Mouse (Mus musculus) heart, embryonic 13.5 days (tissue): ENCODE results near the gene Hectd4. TPM values are rescaled to one million over a fixed set of nuclear protein-coding genes. Genes with fewer than 3 reads are reported as not detected.
A peak's percentile ranks its signal among the peaks of the same experiment; 100 is the strongest.

Source experiments
- ATAC-seq: fragments of 200-750 bp; cut with Nextera tagmentation; 2 replicates; pipeline ENCODE4 v1.8.0; 2017; ENCODE audit warnings: moderate TSS enrichment; ENCODE audit not compliant: insufficient number of reproducible peaks, low FRiP score, low TSS enrichment; ENCODE audit errors: extremely low read depth
- H3K27ac ChIP-seq: fragments of 300-500 bp; sonication (generic); replicated peaks from 2 replicates; pipeline ENCODE4 v1.5.1; 2015; ENCODE audit warnings: moderate library complexity, mild to moderate bottlenecking, inconsistent platforms
- H3K27me3 ChIP-seq: fragments of 300-500 bp; sonication (generic); replicated peaks from 2 replicates; pipeline ENCODE4 v1.6.1; 2015; ENCODE audit warnings: mild to moderate bottlenecking, inconsistent platforms
- H3K36me3 ChIP-seq: fragments of 300-500 bp; sonication (generic); 2 replicates; pipeline ENCODE4 v1.6.1; 2015; ENCODE audit warnings: mild to moderate bottlenecking, inconsistent platforms
- H3K4me1 ChIP-seq: fragments of 300-500 bp; sonication (generic); 2 replicates; pipeline ENCODE4 v1.6.1; 2015; ENCODE audit warnings: inconsistent platforms
- H3K4me2 ChIP-seq: fragments of 300-500 bp; sonication (generic); 2 replicates; pipeline ENCODE4 v1.6.1; 2015; ENCODE audit warnings: inconsistent platforms, mild to moderate bottlenecking, moderate library complexity
- H3K4me3 ChIP-seq: fragments of 300-500 bp; sonication (generic); 2 replicates; pipeline ENCODE4 v1.5.1; 2015; ENCODE audit warnings: moderate library complexity, mild to moderate bottlenecking, inconsistent platforms
- H3K9ac ChIP-seq: fragments of 300-500 bp; sonication (generic); 2 replicates; pipeline ENCODE4 v1.6.1; 2015; ENCODE audit warnings: inconsistent platforms, mild to moderate bottlenecking, moderate library complexity
- H3K9me3 ChIP-seq: fragments of 300-500 bp; sonication (generic); 2 replicates; pipeline ENCODE4 v1.6.1; 2016; ENCODE audit warnings: inconsistent platforms
- WGBS: fragments of 180-500 bp; shearing (Covaris S2); methylation state at CpG from one replicate; pipeline ENCODE4 v1.1.7; 2015; ENCODE audit warnings: mixed read lengths; 5-methylcytosine and 5-hydroxymethylcytosine counted together
- polyA plus RNA-seq: library from polyadenylated mRNA; unstranded; fragments of >200 nt; fragmentation: Nextera tagmentation; extraction: Ambion mirVana; gene quantifications from 2 replicates; pipeline ENCODE4 v1.2.1, GENCODE M21; 2015

Hectd4 gene
- polyA plus RNA-seq, 1 experiment from 2014 or later, result 2.8 TPM

- Histone ChIP-seq H3K36me3 (0 out of 2 replicates have a peak, but pooled peaks cover 5% of the 10 kb centered on the region), H3K9ac (no peak overlapping the region), H3K27me3 (no peaks in the 10 kb centered on the region), H3K4me2 (no peak overlapping the region), H3K4me1 (peaks cover 42% of the 10 kb centered on the region), H3K9me3 (0 out of 2 replicates have a peak, but pooled peaks cover 3% of the 10 kb centered on the region), H3K27ac (no peak overlapping the region), H3K4me3 (no peak overlapping the region)
- ATAC-seq, result no peak
- 84% methylated on average over 2 of the region's 2 CpGs for WGBS
These were observed 18.2 kb downstream of the Hectd4 start for GRCm38 (mm10) chr5:121238208-121238607.

DNA sequence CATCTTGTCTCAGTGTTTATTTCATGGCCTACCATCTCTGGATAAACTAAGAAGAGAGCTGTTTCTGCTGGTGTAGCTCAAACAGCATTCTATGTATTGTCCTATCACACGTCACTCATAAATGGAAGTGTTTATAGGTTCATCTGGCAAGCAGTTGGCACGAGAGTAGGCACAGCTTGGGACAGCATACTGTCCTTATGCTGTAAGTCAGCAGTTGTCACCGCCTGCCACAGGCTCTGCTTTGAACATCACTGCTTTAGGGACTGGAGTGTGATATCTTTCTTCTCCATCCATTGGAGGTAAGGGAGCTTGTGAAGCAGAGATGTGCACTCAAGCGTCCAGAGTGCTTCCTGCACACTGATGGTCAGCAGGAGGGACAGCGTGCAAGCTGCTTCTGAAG lies 19.8 kb downstream of the Hectd4 start:
- 71% methylated on average over 5 of the region's 5 CpGs for WGBS
- Histone ChIP-seq H3K36me3 (0 out of 2 replicates have a peak, but pooled peaks cover 3% of the 10 kb centered on the region), H3K27ac (0 out of 2 replicates have a peak overlapping the region, but pooled peaks have one; percentile 2), H3K9me3 (0 out of 2 replicates have a peak, but pooled peaks cover under 1% of the 10 kb centered on the region), H3K9ac (no peak overlapping the region), H3K4me2 (peak overlapping the region; percentile 27; the same call in 1 of the 2 replicates), H3K4me1 (peaks cover 43% of the 10 kb centered on the region), H3K27me3 (no peaks in the 10 kb centered on the region), H3K4me3 (no peak overlapping the region)
- ATAC-seq, result no peak

- Histone ChIP-seq H3K36me3 (no peaks in the 10 kb centered on the region), H3K4me3 (no peak overlapping the region), H3K4me1 (peaks cover 52% of the 10 kb centered on the region), H3K9me3 (no peaks in the 10 kb centered on the region), H3K4me2 (peak overlapping the region; percentile 0; the same call in 1 of the 2 replicates), H3K27me3 (no peaks in the 10 kb centered on the region), H3K27ac (no peak overlapping the region; the same call in 1 of the 2 replicates), H3K9ac (no peak overlapping the region)
- no peak for ATAC-seq
These were observed 21.2 kb downstream of the Hectd4 start for GRCm38 (mm10) chr5:121241182-121241581.

- Histone ChIP-seq H3K9ac (no peak overlapping the region), H3K4me3 (no peak overlapping the region), H3K27me3 (no peaks in the 10 kb centered on the region), H3K4me2 (peak overlapping the region; percentile 1; the same call in 1 of the 2 replicates), H3K9me3 (no peaks in the 10 kb centered on the region), H3K36me3 (no peaks in the 10 kb centered on the region), H3K4me1 (peaks cover 42% of the 10 kb centered on the region), H3K27ac (no peak overlapping the region)
- 22% methylated on average over 1 of the region's 1 CpGs for WGBS
- no peak for ATAC-seq
These were observed 22.2 kb downstream of the Hectd4 start for GRCm38 (mm10) chr5:121242261-121242660.

DNA sequence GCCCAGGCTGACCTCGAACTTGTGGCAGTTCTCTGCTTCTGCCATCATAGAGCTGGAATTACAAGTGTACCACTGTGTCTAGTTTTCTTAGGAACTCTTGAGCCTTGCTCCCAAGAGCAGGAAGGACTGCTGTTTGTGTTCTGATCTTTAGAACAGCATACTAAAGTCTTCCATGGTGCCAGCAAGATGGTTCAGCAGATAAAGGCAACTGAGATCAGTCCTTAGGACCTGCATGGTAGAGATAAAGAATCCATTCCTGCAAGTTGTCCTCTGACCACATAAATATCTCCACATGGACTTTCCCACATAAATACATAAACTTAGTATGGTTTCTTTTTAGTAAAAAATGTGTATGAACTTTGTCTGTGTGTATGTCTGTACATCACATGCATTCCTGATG lies 22.7 kb downstream of the Hectd4 start:
- Histone ChIP-seq H3K9me3 (no peaks in the 10 kb centered on the region), H3K9ac (no peak overlapping the region), H3K27me3 (no peaks in the 10 kb centered on the region), H3K36me3 (no peaks in the 10 kb centered on the region), H3K27ac (no peak overlapping the region), H3K4me3 (no peak overlapping the region), H3K4me2 (peak overlapping the region; percentile 1; the same call in 1 of the 2 replicates), H3K4me1 (peaks cover 42% of the 10 kb centered on the region)
- ATAC-seq, result no peak
- 74% methylated on average over 1 of the region's 1 CpGs for WGBS

- Histone ChIP-seq H3K27me3 (no peaks in the 10 kb centered on the region), H3K4me2 (no peak overlapping the region), H3K4me3 (no peak overlapping the region), H3K4me1 (peaks cover 48% of the 10 kb centered on the region), H3K36me3 (no peaks in the 10 kb centered on the region), H3K9ac (no peak overlapping the region), H3K27ac (0 out of 2 replicates have a peak overlapping the region, but pooled peaks have one; percentile 13), H3K9me3 (no peaks in the 10 kb centered on the region)
- ATAC-seq, result no peak
- WGBS, result 83% methylated on average over 1 of the region's 1 CpGs
These were observed 23.8 kb downstream of the Hectd4 start for GRCm38 (mm10) chr5:121243676-121244364.

GRCm38 (mm10) chr5:121244365-121244731 lies 24.3 kb downstream of the Hectd4 start:
- no peak overlapping the region for H3K9ac ChIP-seq
- WGBS, result 71% methylated on average over 5 of the region's 5 CpGs
- ATAC-seq, result no peak
- no peak overlapping the region for H3K27ac ChIP-seq
- 0 out of 2 replicates have a peak overlapping the region, but pooled peaks have one; percentile 5 for H3K4me2 ChIP-seq
- no peak overlapping the region for H3K4me3 ChIP-seq
- peaks cover 52% of the 10 kb centered on the region for H3K4me1 ChIP-seq
- H3K36me3 ChIP-seq, result no peaks in the 10 kb centered on the region
- H3K9me3 ChIP-seq, result no peaks in the 10 kb centered on the region
- H3K27me3 ChIP-seq, result no peaks in the 10 kb centered on the region

DNA sequence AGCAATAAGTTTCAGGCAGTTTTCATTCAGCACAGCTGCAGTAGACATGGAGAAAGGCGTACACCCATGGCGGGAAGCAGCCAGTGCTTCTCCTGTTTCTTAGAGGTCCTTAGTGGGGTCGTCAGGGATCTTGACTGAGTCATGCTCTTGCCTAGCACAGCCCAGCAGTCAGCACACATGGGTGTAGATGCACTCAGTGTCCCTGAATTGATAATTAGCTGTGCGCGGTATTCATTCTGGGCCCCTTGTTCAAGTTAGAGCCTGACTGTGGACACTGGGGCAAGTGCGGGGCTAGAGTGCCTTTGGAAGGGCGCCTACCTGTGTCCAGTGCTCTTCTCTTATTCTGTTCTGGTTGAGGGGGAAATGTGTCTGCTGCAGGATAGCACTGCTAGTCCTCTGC lies 25.2 kb downstream of the Hectd4 start:
- Histone ChIP-seq H3K9me3 (no peaks in the 10 kb centered on the region), H3K4me2 (no peak overlapping the region), H3K4me3 (no peak overlapping the region), H3K27ac (no peak overlapping the region; the same call in 1 of the 2 replicates), H3K4me1 (peaks cover 47% of the 10 kb centered on the region), H3K36me3 (no peaks in the 10 kb centered on the region), H3K27me3 (no peaks in the 10 kb centered on the region), H3K9ac (no peak overlapping the region)
- 78% methylated on average over 7 of the region's 7 CpGs for WGBS
- no peak for ATAC-seq

DNA sequence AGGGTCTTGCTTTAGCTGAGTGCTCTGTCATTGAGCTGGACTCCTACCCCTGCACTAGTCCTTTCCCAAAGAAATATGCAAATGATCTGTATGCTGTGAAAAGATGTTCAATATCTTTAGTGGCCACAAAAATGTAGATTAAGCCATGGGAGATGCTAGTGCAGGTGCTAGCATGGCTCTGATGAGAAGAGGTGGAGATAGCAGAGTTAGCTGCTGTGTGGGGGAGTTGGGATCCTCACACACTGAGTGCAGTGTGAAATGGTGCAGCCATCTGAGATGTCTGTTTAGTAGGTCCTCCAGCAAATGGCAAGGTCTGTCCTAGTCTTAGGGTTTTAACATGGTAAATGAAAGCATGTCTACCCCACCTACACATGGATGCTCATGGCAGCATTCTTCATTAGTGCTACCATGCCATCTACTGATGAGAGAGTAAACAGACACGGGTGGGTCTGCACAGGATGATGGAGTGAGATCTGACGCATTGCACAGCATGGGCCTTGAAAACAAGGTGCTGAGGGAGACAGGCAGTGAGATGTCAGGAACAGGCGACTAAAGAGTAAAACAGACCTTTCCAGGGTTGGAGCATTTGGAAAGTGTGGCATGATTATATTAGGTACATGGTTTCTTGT lies 28.9 kb downstream of the Hectd4 start:
- no peaks in the 10 kb centered on the region for H3K27me3 ChIP-seq
- H3K9me3 ChIP-seq, result no peaks in the 10 kb centered on the region
- peaks cover 2% of the 10 kb centered on the region for H3K36me3 ChIP-seq
- ATAC-seq, result no peak
- H3K9ac ChIP-seq, result no peak overlapping the region
- H3K4me1 ChIP-seq, result peaks cover 32% of the 10 kb centered on the region
- no peak overlapping the region for H3K4me3 ChIP-seq
- WGBS, result 56% methylated on average over 3 of the region's 3 CpGs
- H3K27ac ChIP-seq, result no peak overlapping the region
- H3K4me2 ChIP-seq, result no peak overlapping the region

- Histone ChIP-seq H3K4me1 (peaks cover 30% of the 10 kb centered on the region), H3K4me3 (no peak overlapping the region), H3K9me3 (no peaks in the 10 kb centered on the region), H3K9ac (no peak overlapping the region), H3K27ac (no peak overlapping the region), H3K4me2 (no peak overlapping the region), H3K36me3 (peaks cover 9% of the 10 kb centered on the region), H3K27me3 (no peaks in the 10 kb centered on the region)
- WGBS, result 88% methylated on average over 3 of the region's 3 CpGs
- no peak for ATAC-seq
These were observed 29.7 kb downstream of the Hectd4 start for GRCm38 (mm10) chr5:121249693-121250092.

DNA sequence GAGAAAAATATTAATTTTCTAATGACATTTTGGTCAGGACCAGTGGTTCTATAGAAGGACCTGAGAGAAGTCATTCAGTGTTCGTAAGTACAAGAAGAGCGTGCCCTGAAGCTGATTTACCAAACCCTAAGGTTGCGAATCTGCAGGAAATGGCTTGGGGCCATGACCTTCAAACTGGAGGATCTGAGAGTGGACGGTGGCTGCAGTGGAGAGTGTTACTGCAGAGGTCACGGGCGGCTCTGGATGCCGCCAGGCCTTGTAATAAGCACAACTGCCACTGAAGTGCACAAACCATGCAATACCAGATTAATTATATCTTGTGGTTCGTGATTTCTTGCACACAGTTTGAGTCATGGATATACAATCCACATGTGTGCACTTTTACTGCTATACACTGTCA lies 31.8 kb downstream of the Hectd4 start:
- Histone ChIP-seq H3K4me3 (no peak overlapping the region), H3K9me3 (no peaks in the 10 kb centered on the region), H3K27me3 (no peaks in the 10 kb centered on the region), H3K27ac (no peak overlapping the region), H3K4me2 (no peak overlapping the region), H3K9ac (no peak overlapping the region), H3K4me1 (peaks cover 15% of the 10 kb centered on the region), H3K36me3 (peaks cover 24% of the 10 kb centered on the region)
- ATAC-seq, result no peak
- 54% methylated on average over 8 of the region's 8 CpGs for WGBS
